8 mouse cellular contexts compared by ENCODE assay signal in the genomic region with DNA sequence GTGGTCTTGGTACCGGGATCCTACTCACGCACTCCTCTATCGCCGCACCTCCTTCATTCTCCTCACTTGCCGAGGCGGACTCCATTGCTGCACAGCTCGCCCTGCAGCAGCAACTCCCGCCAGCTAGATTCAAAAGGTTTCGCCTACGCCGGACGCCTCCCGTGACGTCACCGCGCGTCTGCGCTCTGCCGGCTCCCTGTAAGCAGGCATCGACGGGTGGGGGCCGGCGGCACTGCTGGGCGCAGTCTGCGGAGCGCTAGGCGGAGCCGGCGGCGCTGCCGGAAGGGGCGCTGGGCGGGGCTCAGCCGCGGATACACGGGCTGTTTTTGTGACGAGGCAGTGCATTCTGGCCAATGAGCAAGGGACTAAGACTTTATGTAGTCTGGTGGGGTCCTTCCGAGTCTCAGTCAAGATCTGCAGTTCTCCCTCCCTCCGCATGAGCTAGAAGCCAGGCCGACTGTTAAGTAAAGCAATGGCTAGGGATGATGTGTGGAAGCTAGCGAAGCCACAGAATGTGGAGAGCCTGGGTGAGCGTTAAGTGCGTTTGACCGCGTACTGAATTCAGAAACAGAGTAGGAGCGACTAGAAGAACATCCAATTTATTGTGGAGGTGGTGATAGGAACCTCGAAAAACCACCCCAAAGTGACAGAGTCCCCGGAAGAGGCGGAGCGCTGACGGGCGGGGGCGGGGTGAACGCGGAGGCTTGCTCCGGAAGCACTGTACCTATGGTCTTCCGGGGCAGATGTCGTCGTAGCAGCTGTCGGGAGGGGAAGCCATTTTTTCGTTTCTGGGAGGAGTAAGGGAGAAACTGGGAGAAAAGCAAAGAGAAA. TPM values are rescaled to one million over a fixed set of nuclear protein-coding genes. Genes with fewer than 3 reads are reported as not detected.
DNase-seq lines count a peak whose midpoint lies in the region; ATAC-seq lines count a peak whose summit lies in the region.

A gene (minus strand): TSS at position 248 of the 831 bp plus-strand sequence.
A gene (plus strand): TSS at position 593 of the 831 bp plus-strand sequence.

- intact Hi-C loops in gastrocnemius, postnatal 14 days (cut with DNase I; ENCODE audit: low total_unique reads), result no loop called here
- intact Hi-C loops in left cerebral cortex, postnatal 10 days (cut with DNase I), result loop anchor here (5.0 kb wide), 1 partner anchor 259 kb away; a partner anchor contains a TSS

- peak; percentile 88 for ATAC-seq in inflammation-experienced regulatory T-cells, adult 6 months
- ATAC-seq in megakaryocyte-erythroid progenitor cell, adult 5-6 weeks (replicated peaks; ENCODE audit: low FRiP score, low TSS enrichment, poor library complexity, severe bottlenecking), result peak; percentile 90

- peak; percentile 98 to 99 for DNase-seq in adrenal gland, adult (ENCODE audit: inconsistent age in 2 of 2, low spot score in 1 of 2)
- peak; percentile 96 for DNase-seq in embryo, embryonic 10.5 days (ENCODE audit: low spot score)
- peak; percentile 99 for DNase-seq in gastrocnemius, postnatal 14 days
- DNase-seq in left cerebral cortex, postnatal 10 days (ENCODE audit: extremely low spot score in 1 of 2, low spot score in 2 of 2), result peak; percentile 97 to 99
- DNase-seq in right cerebral cortex, postnatal 25 days, result peak; percentile 99
- DNase-seq in urinary bladder, postnatal 4 days (ENCODE audit: low spot score in 2 of 2), result peak; percentile 96 to 98

RNA-seq across cellular contexts. Expression of the first gene that starts in this region (rescaled TPM):
- total RNA-seq in gastrocnemius, postnatal 14 days (2021), result 1 to 10 TPM in 1 of 2 experiments, under 1 TPM in 1; 0.86 to 1.2 TPM
- 10 to 100 TPM in 1 of 3 experiments, 1 to 10 TPM in 2; 1.7 to 15.3 (median 2.4) TPM for polyA plus RNA-seq in inflammation-experienced regulatory T-cells, adult 6 months (2017; shearing (Covaris generic))
- 1 to 10 TPM; 1.5 to 3.0 TPM for total RNA-seq in left cerebral cortex, postnatal 10 days (2021)
- 8.0 and 11.6 TPM in 2 replicates for total RNA-seq in megakaryocyte-erythroid progenitor cell, adult 5-6 weeks (2014; fragmentation: Nextera tagmentation)
- total RNA-seq in megakaryocyte-erythroid progenitor cell, adult 5-6 weeks (2017), result 10.0 and 13.6 TPM in 2 replicates

RNA-seq across cellular contexts. Expression of the second gene that starts in this region (rescaled TPM):
- 10 to 100 TPM; 53.2 to 60.4 TPM for total RNA-seq in gastrocnemius, postnatal 14 days (2021)
- 100 to 1,000 TPM; 123 to 136 (median 132) TPM for polyA plus RNA-seq in inflammation-experienced regulatory T-cells, adult 6 months (2017; shearing (Covaris generic))
- total RNA-seq in left cerebral cortex, postnatal 10 days (2021), result 10 to 100 TPM; 86.2 to 92.3 TPM
- 58.0 and 85.1 TPM in 2 replicates for total RNA-seq in megakaryocyte-erythroid progenitor cell, adult 5-6 weeks (2014; fragmentation: Nextera tagmentation)
- total RNA-seq in megakaryocyte-erythroid progenitor cell, adult 5-6 weeks (2017), result 95.1 and 133 TPM in 2 replicates

Comparison
In these comparisons a context has a peak if more than half of its experiments do, and no peak if none do; other contexts are left out.
1. Peak in every context shown above with its lines: DNase-seq and ATAC-seq.